Mouse (Mus musculus): ENCODE results near the gene A030003K21Rik.

The A030003K21Rik gene

GRCm38 (mm10) chr1:82905886-82906285, 37.3 kb downstream of the A030003K21Rik start:
- no peak for DNase-seq (ENCODE audit: low spot score)

GRCm38 (mm10) chr1:82901201-82901600, 42.0 kb downstream of the A030003K21Rik start:
- DNase-seq (ENCODE audit: low spot score): no peak

- DNase-seq (ENCODE audit: low spot score): no peak
These were observed 42.6 kb downstream of the A030003K21Rik start for GRCm38 (mm10) chr1:82900567-82900966.

GRCm38 (mm10) chr1:82893269-82893668, 49.9 kb downstream of the A030003K21Rik start:
- no peak for DNase-seq (ENCODE audit: low spot score)
